Mouse (Mus musculus) adrenal gland, adult 18-20 months (tissue): ENCODE results near the gene Thoc3. TPM values are rescaled to one million over a fixed set of nuclear protein-coding genes. Genes with fewer than 3 reads are reported as not detected.
A peak's percentile ranks its signal among the peaks of the same experiment; 100 is the strongest.

Source experiments
- DNase-seq, 2 experiments: peaks; one replicate each; pipeline ENCODE4 v3.0.0; 2021 to 2022; ENCODE audit warnings: low spot score in 2 of 2
- total RNA-seq, 2 experiments: library from RNA; stranded (reverse); gene quantifications; 1 replicate in 1 of 2; 2 replicates in 1 of 2; pipeline ENCODE4 v1.2.3; 2021

Thoc3 gene
- total RNA-seq, 2 experiments from 2014 or later = 32.9 to 41.2 TPM

- peak; percentile 78 to 83 for DNase-seq
Measured at GRCm38 (mm10) chr13:54446686-54447495, 21.8 kb downstream of the Thoc3 start.

- DNase-seq = no peak
Measured at GRCm38 (mm10) chr13:54443693-54444092, 25.0 kb downstream of the Thoc3 start.

- no peak for DNase-seq
Measured at GRCm38 (mm10) chr13:54439912-54440311, 28.7 kb downstream of the Thoc3 start.

DNA sequence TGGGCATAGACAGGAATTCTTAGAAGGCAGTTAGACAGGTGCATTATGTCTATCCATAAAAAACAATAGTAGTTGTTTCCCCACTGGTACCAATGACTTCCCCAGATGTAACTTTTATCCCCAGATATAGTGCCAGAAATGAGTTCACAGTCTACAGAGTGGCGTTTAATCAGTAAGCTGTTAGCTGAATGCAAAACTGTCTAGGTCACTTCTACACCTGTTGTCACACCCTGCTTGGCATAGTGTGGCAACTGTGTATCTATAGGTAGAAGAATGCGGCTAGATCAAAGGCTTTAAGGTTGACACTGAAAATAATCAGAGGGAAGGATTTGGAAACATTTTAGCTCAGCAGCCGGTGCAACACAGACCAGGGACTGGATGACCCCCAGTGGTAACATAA lies 29.8 kb downstream of the Thoc3 start:
- no peak for DNase-seq

DNA sequence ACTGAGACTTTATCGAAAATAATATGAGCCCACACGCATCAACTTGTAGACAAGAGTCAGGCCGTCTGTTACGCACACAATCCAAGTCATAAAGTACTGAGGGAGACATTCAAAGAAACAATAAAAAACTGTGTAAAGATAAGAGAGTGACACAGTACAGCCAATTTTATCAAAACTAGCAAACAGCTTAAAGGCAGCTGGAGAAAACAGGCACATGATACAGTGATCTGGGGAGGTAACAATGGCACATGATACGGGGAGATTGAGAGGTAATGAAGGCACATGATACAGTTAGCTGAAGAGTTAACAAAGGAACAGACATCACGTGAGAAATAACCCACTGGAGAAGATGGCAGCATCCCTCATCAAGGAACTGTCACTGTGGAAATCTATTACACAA lies 31.6 kb downstream of the Thoc3 start:
- DNase-seq = no peak

DNA sequence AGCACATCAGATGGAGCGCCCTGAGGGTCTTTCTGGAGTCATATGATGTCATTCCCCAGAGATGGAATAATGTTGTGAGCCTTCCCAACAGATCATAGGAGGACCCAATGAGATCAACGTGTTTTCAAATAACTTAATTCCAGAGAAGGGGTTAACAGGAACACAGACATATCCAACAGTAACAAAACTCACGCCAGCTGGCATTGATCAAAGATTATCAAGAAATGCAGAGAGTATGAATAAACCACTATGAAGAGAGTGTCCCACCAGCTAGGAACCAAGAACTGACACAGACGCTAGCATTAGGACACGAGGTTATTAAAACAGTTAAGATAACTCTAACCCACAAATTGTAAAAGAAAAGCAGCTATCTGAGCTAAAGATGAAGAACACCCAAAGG lies 32.0 kb downstream of the Thoc3 start:
- no peak for DNase-seq

DNA sequence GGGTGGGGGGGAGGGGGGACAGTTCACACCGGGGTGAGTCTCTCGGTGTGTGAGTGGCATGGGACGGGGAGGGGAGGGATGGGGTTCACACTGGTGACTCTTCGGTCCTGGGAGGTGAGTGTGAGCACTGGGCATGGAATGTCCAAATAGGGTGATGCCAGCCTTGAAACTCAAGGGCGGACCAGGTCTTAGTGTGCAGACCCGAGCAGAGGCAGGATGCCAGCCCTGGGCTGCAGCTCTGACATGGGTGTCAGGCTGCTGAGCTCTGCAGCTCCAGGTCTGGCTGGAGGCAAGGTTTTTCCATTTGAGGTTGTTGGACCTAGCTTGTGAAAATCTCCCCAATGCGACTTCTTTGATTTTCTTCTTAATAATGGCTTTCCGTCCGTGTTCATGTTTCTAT lies 37.5 kb downstream of the Thoc3 start:
- DNase-seq = peak in 1 of 2 experiments; percentile 13

- no peak for DNase-seq
Measured at GRCm38 (mm10) chr13:54430051-54430450, 38.6 kb downstream of the Thoc3 start.

DNA sequence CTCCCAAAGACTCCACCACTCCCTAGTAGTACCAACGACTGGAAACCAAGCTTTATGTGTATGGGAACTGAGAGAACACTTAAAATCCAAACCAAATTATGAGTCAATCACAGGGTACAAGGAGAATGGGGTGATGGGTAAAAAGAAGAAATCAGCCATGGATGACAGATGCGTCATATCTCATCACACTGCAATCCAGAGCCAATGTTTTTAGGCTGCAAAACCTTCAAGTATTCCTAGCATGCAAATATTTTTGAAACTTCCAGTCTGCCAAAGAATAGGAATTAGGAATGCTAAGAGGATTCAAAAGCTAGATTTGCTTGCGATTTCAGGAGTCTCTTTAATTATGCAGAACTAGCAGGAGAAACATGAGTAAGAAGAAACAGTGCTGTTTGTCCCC lies 39.9 kb downstream of the Thoc3 start:
- DNase-seq = no peak

DNA sequence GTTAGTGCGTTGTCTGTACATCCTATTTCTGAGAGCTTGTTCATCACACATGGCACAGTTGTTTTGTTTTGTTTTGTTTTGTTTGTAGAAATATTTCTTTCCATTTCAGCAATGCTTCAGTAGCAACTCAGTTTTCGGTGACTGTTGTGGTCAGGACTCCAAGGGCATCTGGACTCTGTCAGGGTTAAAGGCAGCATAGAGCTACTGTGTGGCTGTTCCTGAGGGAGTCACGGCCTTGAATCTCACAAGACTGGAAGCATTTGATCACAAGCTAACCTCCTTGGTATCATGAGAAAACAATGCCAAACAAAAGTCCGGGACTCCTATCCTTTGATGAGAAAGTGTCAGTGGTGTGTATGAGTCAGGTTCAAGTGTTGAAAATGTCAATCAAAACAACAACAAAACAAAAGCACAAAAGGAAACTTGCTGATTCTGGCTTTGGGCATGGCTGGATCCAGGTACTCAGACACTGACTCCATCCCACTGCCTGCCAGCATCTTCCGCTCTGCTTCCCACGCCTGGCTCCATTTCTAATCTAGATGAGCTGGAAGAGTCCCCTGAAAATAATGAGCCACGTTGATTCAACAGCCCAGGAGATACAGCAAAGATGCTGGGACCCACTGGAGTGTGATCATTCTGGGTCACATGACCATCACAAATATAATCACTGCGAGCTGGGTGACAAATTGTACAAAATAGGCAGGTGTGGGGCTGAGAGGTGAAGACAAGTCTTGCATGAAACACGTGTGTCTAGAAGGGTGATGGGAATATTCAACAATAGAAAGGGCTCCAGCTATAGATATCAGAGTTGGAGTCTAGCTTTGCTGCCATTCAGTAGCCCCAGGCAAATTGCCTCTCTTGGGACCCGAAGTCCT lies 41.6 kb downstream of the Thoc3 start:
- no peak for DNase-seq

GRCm38 (mm10) chr13:54425269-54425668 lies 43.4 kb downstream of the Thoc3 start:
- DNase-seq = no peak

DNA sequence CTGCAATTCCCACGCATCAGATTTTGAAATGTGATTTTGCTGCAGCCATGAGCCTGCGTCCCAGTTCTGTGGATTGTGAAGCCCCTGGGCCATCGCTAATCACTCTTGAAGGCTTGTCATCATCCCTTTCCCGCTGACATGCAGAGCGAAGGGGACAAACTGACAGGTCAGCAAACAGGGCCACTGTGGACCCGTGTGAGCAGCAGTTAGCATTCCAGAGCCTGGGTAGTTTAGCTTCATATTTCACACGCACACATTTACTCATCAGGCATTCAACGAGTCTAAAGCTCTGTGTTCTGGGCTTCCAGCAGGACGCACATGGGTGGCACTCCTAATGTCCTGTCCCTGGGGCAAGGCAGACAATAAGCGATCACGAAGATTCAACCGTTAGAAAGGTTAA lies 48.4 kb downstream of the Thoc3 start:
- no peak for DNase-seq

GRCm38 (mm10) chr13:54418781-54419327 lies 49.8 kb downstream of the Thoc3 start:
- no peak for DNase-seq

DNA sequence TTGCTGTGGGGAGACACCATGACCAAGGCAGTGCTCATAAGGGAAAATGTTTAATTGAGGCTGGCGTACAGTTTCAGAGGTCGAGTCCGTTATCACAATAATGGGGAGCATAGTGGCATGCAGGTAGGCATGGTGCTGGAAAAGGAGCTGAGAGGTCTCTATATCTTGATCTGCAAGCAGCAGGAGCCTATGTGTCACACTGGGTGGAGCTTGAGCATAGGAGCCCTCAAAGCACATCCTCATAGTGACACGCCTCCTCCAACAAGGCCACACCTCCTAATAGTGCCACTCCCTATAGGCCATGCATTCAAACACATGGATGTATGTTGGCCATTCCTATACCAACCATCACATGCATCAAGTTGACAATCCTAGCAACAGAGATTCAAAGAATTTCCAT lies 53.6 kb downstream of the Thoc3 start:
- no peak for DNase-seq

- no peak for DNase-seq
Measured at GRCm38 (mm10) chr13:54412721-54413120, 55.9 kb downstream of the Thoc3 start.

DNA sequence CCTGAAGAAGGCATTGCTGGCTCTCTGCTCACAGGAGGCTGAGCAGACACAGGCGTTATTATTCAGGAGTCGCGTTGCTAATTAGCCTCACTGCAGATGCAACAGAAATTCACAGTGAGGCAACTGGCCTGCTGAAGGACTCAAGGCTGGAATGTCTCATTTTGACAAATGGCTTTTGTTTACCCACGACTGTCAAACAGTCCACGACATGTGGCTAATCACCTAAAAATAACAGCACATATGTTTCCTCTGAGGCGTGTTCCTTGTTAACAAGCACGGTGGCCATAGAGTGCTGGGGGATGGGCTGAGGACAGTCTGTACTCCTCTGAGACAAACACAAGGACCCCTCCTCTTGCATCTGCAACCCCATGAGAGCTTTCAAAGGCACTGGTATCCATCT lies 56.4 kb downstream of the Thoc3 start:
- DNase-seq = no peak

- DNase-seq = no peak
Measured at GRCm38 (mm10) chr13:54411656-54412055, 57.0 kb downstream of the Thoc3 start.

Other genes with a start within 250 kb of the Thoc3 start
- gene Cplx2, start 97.5 kb downstream of the Thoc3 start, total RNA-seq = 10 to 100 TPM; 20.9 to 21.3 TPM
- 10 to 100 TPM; 18.4 to 28.0 TPM for gene Simc1, start 34.9 kb upstream of the Thoc3 start, total RNA-seq
- gene 4833439L19Rik, start 96.6 kb upstream of the Thoc3 start, total RNA-seq = 100 to 1,000 TPM; 177 to 178 TPM
- 10 to 100 TPM; 40.6 to 45.2 TPM for gene Arl10, start 106.2 kb upstream of the Thoc3 start, total RNA-seq
- 10 to 100 TPM; 59.7 to 69.7 TPM for gene Nop16, start 121.2 kb upstream of the Thoc3 start, total RNA-seq
- 100 to 1,000 TPM; 222 to 239 TPM for gene Higd2a, start 121.4 kb upstream of the Thoc3 start, total RNA-seq
- gene Cltb, start 142.5 kb upstream of the Thoc3 start, total RNA-seq = 100 to 1,000 TPM in 1 of 2 experiments, 10 to 100 TPM in 1; 78.8 to 149 TPM
- 10 to 100 TPM; 62.3 to 83.1 TPM for gene Faf2, start 152.9 kb upstream of the Thoc3 start, total RNA-seq
- 100 to 1,000 TPM in 1 of 2 experiments, 10 to 100 TPM in 1; 98.4 to 123 TPM for gene Rnf44, start 225.1 kb upstream of the Thoc3 start, total RNA-seq
- under 1 TPM in 1 of 2 experiments, not detected in 1; 0.17 TPM for gene Cdhr2, start 232.6 kb upstream of the Thoc3 start, total RNA-seq